Mouse (Mus musculus): Measurements from ENCODE around the gene D8Ertd738e. TPM values are rescaled to one million over a fixed set of nuclear protein-coding genes. Genes with fewer than 3 reads are reported as not detected.

The D8Ertd738e gene
- total RNA-seq, 1 experiment from 2014 or later: 255 TPM

GRCm38 (mm10) chr8:84202938-84203917, 46.3 kb downstream of the D8Ertd738e start:
- DNase-seq: peak; percentile 93

- DNase-seq: peak; percentile 89
Observed at GRCm38 (mm10) chr8:84202466-84202865, 47.1 kb downstream of the D8Ertd738e start.

GRCm38 (mm10) chr8:84201545-84202245, 47.8 kb downstream of the D8Ertd738e start:
- peak; percentile 90 for DNase-seq

- peak; percentile 90 for DNase-seq
Observed at GRCm38 (mm10) chr8:84200652-84201544, 48.6 kb downstream of the D8Ertd738e start.

- DNase-seq: no peak
Observed at GRCm38 (mm10) chr8:84200126-84200555, 49.4 kb downstream of the D8Ertd738e start.

- no peak for DNase-seq
Observed at GRCm38 (mm10) chr8:84199348-84200125, 50.0 kb downstream of the D8Ertd738e start.

GRCm38 (mm10) chr8:84198871-84199270, 50.6 kb downstream of the D8Ertd738e start:
- no peak for DNase-seq

GRCm38 (mm10) chr8:84197922-84198774, 51.4 kb downstream of the D8Ertd738e start:
- peak; percentile 97 for DNase-seq

GRCm38 (mm10) chr8:84197141-84197921, 52.2 kb downstream of the D8Ertd738e start:
- DNase-seq: peak; percentile 87

Small RNA genes lying within 50 kb of the gene (microRNA-seq; reads per million reads assigned to microRNA genes)
- gene Mir23a (34,644 to 36,617 reads per million in 2 experiments), gene Mir24-2 (0 reads per million in 2 experiments), gene Mir27a (718 to 1,351 reads per million in 2 experiments), gene Mir3074-2 (0 reads per million in 2 experiments)

Other genes with a start within 250 kb of the D8Ertd738e start
- gene 1700067K01Rik, start 248.2 kb downstream of the D8Ertd738e start, total RNA-seq (2021): 0.56 and 0.83 TPM in 2 replicates
- not detected in 2 replicates for gene 2210011C24Rik, start 237.5 kb downstream of the D8Ertd738e start, total RNA-seq (2021)
- 0.38 and 0.52 TPM in 2 replicates for gene Palm3, start 228.2 kb downstream of the D8Ertd738e start, total RNA-seq (2021)
- 2.3 and 12.2 TPM in 2 replicates for gene Il27ra, start 207.1 kb downstream of the D8Ertd738e start, total RNA-seq (2021)
- 0.64 TPM in 1 of 2 replicates, not detected in the other for gene Rln3, start 204.7 kb downstream of the D8Ertd738e start, total RNA-seq (2021)
- 2.9 and 3.0 TPM in 2 replicates for gene Gm10643, start 184.6 kb downstream of the D8Ertd738e start, total RNA-seq (2021)
- gene Rfx1, start 182.9 kb downstream of the D8Ertd738e start, total RNA-seq (2021): 15.2 and 17.3 TPM in 2 replicates
- 16.5 and 21.0 TPM in 2 replicates for gene Dcaf15, start 145.0 kb downstream of the D8Ertd738e start, total RNA-seq (2021)
- 0.44 and 1.1 TPM in 2 replicates for gene Podnl1, start 123.7 kb downstream of the D8Ertd738e start, total RNA-seq (2021)
- 23.8 and 31.0 TPM in 2 replicates for gene Cc2d1a, start 101.8 kb downstream of the D8Ertd738e start, total RNA-seq (2021)
- 0.49 and 0.82 TPM in 2 replicates for gene 4930432K21Rik, start 101.7 kb downstream of the D8Ertd738e start, total RNA-seq (2021)
- 0.67 and 1.2 TPM in 2 replicates for gene Nanos3, start 64.5 kb downstream of the D8Ertd738e start, total RNA-seq (2021)
- 32.3 and 39.5 TPM in 2 replicates for gene Zswim4, start 12.7 kb downstream of the D8Ertd738e start, total RNA-seq (2021)
- gene Mri1, start 7.6 kb upstream of the D8Ertd738e start, total RNA-seq (2021): 25.0 and 35.5 TPM in 2 replicates
- 17.5 and 22.0 TPM in 2 replicates for gene Ccdc130, start 20.7 kb upstream of the D8Ertd738e start, total RNA-seq (2021)
- gene Cacna1a, start 138.7 kb upstream of the D8Ertd738e start, total RNA-seq (2021): 4.5 and 10.4 TPM in 2 replicates